Mouse (Mus musculus) liver, embryonic 15.5 days (tissue): ENCODE measurements around the gene Cdsn. TPM values are rescaled to one million over a fixed set of nuclear protein-coding genes. Genes with fewer than 3 reads are reported as not detected.

Source experiments
- ATAC-seq: fragments of 200-750 bp; cut with Nextera tagmentation; 2 replicates; pipeline ENCODE4 v1.8.0; 2017; ENCODE audit warnings: moderate number of reproducible peaks, mild to moderate bottlenecking, moderate library complexity; ENCODE audit not compliant: insufficient read depth
- H3K27ac ChIP-seq: fragments of 300-500 bp; sonication (generic); replicated peaks from 2 replicates; pipeline ENCODE4 v1.5.1; 2015; ENCODE audit warnings: mild to moderate bottlenecking, inconsistent platforms
- H3K27me3 ChIP-seq: fragments of 300-500 bp; sonication (generic); 2 replicates; pipeline ENCODE4 v1.6.1; 2015; ENCODE audit warnings: mild to moderate bottlenecking, inconsistent platforms
- H3K36me3 ChIP-seq: fragments of 300-500 bp; sonication (generic); replicated peaks from 2 replicates; pipeline ENCODE4 v1.6.1; 2015; ENCODE audit warnings: moderate library complexity, mild to moderate bottlenecking, inconsistent platforms
- H3K4me1 ChIP-seq: fragments of 300-500 bp; sonication (generic); replicated peaks from 2 replicates; pipeline ENCODE4 v1.6.1; 2015; ENCODE audit warnings: inconsistent platforms
- H3K4me2 ChIP-seq: fragments of 300-500 bp; sonication (generic); 2 replicates; pipeline ENCODE4 v1.6.1; 2015; ENCODE audit warnings: moderate library complexity, mild to moderate bottlenecking, inconsistent platforms
- H3K4me3 ChIP-seq: fragments of 300-500 bp; sonication (generic); replicated peaks from 2 replicates; pipeline ENCODE4 v1.5.1; 2015; ENCODE audit warnings: mild to moderate bottlenecking, inconsistent platforms
- H3K9ac ChIP-seq: fragments of 300-500 bp; sonication (generic); 2 replicates; pipeline ENCODE4 v1.6.1; 2015; ENCODE audit warnings: moderate library complexity, mild to moderate bottlenecking, inconsistent platforms
- H3K9me3 ChIP-seq: fragments of 300-500 bp; sonication (generic); replicated peaks from 2 replicates; pipeline ENCODE4 v1.6.1; 2016; ENCODE audit warnings: inconsistent platforms
- WGBS: fragments of 180-500 bp; shearing (Covaris S2); methylation state at CpG from one replicate; pipeline ENCODE4 v1.1.7; 2015; ENCODE audit warnings: mixed read lengths; ENCODE audit not compliant: insufficient replicate concordance; 5-methylcytosine and 5-hydroxymethylcytosine counted together
- polyA plus RNA-seq: library from polyadenylated mRNA; unstranded; fragments of >200 nt; fragmentation: Nextera tagmentation; extraction: Ambion mirVana; gene quantifications from 2 replicates; pipeline ENCODE4 v1.2.1, GENCODE M21; 2015

Gene Cdsn
- polyA plus RNA-seq, 1 experiment from 2014 or later, result 0.03 TPM

DNA sequence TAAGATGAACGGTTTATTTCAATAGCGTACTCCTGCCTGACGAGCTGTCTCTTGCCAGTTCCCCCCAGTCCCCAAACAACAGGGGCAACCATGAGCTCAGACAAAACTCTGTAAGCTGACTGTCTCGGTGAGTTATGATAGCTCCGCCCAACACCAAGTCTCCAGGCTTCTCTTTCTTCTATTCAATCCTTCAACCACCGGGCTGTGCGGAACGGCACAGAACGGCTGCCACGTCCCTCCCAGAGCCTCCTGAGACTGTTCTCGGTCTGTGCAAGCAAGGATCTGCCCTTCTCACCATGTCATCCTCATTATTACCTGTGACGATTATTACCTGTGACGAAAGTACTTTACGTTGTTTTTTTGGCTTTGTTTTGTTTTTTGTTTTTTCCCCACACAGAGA, 18.9 kb downstream of the Cdsn start:
- Histone ChIP-seq H3K9ac (no peak overlapping the region), H3K27me3 (peaks cover 45% of the 10 kb centered on the region), H3K36me3 (no peaks in the 10 kb centered on the region), H3K27ac (no peak overlapping the region), H3K4me2 (no peak overlapping the region), H3K4me1 (no peaks in the 10 kb centered on the region; the same call in 1 of the 2 replicates), H3K4me3 (no peak overlapping the region), H3K9me3 (no peaks in the 10 kb centered on the region)
- WGBS, result 70% methylated on average over 14 of the region's 14 CpGs
- ATAC-seq, result no peak

DNA sequence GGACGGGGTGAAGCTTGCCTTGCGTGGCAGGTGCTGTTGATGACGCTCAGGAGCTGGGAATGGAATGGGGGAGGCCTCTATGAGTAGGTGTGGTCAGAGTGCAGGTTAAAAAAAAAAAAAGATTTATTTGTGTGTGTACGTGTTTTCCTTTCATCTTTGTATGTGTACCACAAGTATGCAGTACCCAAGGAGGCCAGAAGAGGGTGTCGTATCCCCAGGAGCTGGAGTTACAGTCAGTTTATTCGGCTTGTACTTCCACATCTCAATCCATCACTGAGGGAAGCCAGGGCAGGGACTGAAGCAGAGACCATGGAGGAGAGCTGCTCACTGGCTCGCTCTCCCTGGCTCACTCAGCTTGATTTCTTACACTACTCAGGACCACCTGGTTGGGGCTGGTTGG, 19.5 kb downstream of the Cdsn start:
- ATAC-seq, result no peak
- H3K27me3 ChIP-seq, result peaks cover 44% of the 10 kb centered on the region
- no peak overlapping the region for H3K4me2 ChIP-seq
- no peak overlapping the region for H3K27ac ChIP-seq
- no peak overlapping the region for H3K9ac ChIP-seq
- H3K9me3 ChIP-seq, result no peaks in the 10 kb centered on the region
- no peaks in the 10 kb centered on the region for H3K36me3 ChIP-seq
- no peaks in the 10 kb centered on the region; the same call in 1 of the 2 replicates for H3K4me1 ChIP-seq
- H3K4me3 ChIP-seq, result no peak overlapping the region
- WGBS, result 82% methylated on average over 7 of the region's 7 CpGs

DNA sequence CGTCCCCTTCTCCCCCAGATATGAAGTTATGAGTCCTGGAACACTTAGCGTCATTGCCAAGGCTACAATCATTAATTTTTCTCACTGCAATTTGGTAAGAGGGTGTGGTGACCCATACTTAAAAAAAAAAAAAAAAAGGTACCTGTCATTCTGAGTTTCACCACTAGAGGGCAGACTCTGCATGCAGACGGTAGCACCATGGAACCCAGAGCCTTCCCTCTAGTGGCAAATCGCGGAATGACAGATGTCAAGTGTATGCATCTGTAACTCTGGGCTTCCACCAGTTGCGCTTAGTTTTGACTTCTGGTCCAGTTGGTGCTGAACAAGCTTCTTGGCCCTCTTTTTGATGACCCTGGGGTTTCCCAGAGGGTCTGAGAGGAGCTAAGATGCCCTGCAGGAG, 26.3 kb downstream of the Cdsn start:
- Histone ChIP-seq H3K4me3 (no peak overlapping the region), H3K27me3 (peaks cover 18% of the 10 kb centered on the region; the same call in 1 of the 2 replicates), H3K9ac (no peak overlapping the region), H3K4me2 (no peak overlapping the region), H3K4me1 (no peaks in the 10 kb centered on the region), H3K9me3 (no peaks in the 10 kb centered on the region), H3K36me3 (no peaks in the 10 kb centered on the region), H3K27ac (no peak overlapping the region)
- 17% methylated on average over 6 of the region's 6 CpGs for WGBS
- ATAC-seq, result no peak

DNA sequence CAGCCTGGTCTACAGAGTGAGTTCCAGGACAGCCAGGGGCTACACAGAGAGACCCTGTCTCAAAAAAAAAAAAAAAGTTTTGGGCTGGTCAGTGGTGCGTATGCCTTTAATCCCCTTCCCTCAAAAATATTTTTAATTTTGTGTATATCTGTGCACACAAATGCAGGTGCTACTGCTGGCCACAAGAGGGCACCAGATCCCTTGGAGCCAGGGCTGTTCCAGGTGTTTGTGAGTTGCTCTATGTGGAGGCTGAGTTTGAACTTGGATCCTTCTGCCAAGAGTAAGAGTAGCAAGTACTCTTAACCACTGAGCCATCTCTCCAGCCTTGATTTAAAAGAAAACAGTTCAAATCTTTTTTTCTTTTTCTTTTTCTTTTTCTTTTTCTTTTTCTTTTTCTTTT, 31.0 kb downstream of the Cdsn start:
- Histone ChIP-seq H3K27ac (no peak overlapping the region), H3K27me3 (0 out of 2 replicates have a peak, but pooled peaks cover 3% of the 10 kb centered on the region), H3K9me3 (no peaks in the 10 kb centered on the region), H3K4me2 (no peak overlapping the region), H3K36me3 (no peaks in the 10 kb centered on the region), H3K9ac (no peak overlapping the region), H3K4me1 (no peaks in the 10 kb centered on the region), H3K4me3 (no peak overlapping the region)
- ATAC-seq, result no peak
- 86% methylated on average over 1 of the region's 1 CpGs for WGBS

DNA sequence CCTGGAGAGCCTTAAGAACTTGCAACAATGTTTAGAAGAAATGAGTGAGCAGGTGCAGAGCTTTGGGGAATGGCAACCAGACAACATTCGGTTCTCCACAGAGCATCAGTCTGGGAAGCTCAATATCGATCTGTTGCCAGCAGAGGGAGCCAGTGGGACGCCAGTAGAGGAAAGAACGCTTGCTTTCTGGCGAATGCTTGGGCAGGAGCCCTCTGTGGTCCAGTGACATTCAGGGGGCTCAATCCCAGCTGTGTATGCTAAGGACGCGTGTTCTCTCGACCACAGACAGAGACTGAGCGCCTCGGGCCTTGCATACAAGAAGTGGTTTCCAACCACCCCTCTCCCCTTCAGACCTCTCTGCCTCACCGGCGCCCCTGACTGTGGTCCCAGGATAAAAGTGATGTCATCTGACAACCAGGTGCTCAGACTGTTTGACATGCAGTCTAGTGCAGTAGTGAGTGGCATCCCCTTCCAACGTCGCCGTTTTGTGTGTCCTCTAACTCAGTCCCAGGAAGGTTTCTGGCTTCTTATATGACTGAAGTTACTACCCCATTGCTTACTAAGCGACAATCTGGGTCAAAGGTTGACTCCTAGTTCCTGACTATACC, 32.5 kb downstream of the Cdsn start:
- H3K4me3 ChIP-seq, result no peak overlapping the region
- no peaks in the 10 kb centered on the region for H3K9me3 ChIP-seq
- H3K27ac ChIP-seq, result no peak overlapping the region
- 15% methylated on average over 16 of the region's 16 CpGs for WGBS
- H3K4me2 ChIP-seq, result no peak overlapping the region
- no peaks in the 10 kb centered on the region for H3K4me1 ChIP-seq
- no peak overlapping the region for H3K9ac ChIP-seq
- no peak for ATAC-seq
- H3K36me3 ChIP-seq, result no peaks in the 10 kb centered on the region
- H3K27me3 ChIP-seq, result 0 out of 2 replicates have a peak, but pooled peaks cover 3% of the 10 kb centered on the region

DNA sequence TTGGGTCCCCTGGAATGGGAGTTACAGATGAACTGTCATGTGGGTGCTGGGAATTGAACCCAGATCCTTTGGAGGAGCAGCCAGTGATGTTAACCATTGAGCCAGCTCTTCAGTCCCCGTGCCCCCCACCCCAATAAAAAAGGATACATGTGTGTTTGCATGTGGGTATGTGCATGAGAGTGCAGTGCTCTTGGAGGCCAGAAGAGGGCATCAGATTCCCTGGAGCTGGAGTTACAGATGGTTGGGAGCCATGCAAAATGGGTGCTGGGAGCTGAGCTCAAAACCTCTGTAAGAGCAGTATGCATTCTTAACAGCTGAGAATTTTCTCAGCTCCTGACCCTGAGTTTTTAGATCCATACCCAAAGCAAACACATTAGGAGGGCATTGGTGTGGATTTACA, 35.4 kb downstream of the Cdsn start:
- Histone ChIP-seq H3K9me3 (no peaks in the 10 kb centered on the region), H3K4me3 (no peak overlapping the region), H3K36me3 (no peaks in the 10 kb centered on the region), H3K27me3 (peaks cover 5% of the 10 kb centered on the region; the same call in 1 of the 2 replicates), H3K4me2 (no peak overlapping the region), H3K9ac (no peak overlapping the region), H3K4me1 (no peaks in the 10 kb centered on the region), H3K27ac (no peak overlapping the region)
- 31% methylated on average over 1 of the region's 1 CpGs for WGBS
- ATAC-seq, result no peak

DNA sequence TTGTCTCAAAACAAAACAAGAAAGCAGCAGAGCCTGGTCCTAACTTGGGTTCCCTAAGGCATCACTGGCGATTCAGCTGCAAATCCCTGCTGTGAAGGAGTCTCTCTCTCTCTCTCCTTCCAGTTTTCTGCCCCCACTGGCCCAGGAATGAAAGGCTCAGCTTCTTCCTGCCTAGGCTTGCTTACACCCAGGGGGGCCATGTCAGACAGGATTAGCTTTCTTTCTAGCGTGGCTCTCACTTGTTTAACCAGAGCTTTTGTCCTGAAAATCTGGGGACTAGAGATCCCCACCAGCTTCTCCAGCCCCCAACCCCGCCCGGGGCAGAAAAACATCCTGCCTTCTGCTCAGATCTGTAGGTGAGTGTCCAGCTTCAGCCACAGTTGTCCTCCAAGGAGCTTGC, 36.5 kb downstream of the Cdsn start:
- Histone ChIP-seq H3K9ac (no peak overlapping the region), H3K4me3 (no peak overlapping the region), H3K27me3 (peaks cover 6% of the 10 kb centered on the region; the same call in 1 of the 2 replicates), H3K4me2 (no peak overlapping the region), H3K27ac (no peak overlapping the region), H3K9me3 (no peaks in the 10 kb centered on the region), H3K4me1 (no peaks in the 10 kb centered on the region), H3K36me3 (no peaks in the 10 kb centered on the region)
- WGBS, result 33% methylated on average over 4 of the region's 4 CpGs
- no peak for ATAC-seq

DNA sequence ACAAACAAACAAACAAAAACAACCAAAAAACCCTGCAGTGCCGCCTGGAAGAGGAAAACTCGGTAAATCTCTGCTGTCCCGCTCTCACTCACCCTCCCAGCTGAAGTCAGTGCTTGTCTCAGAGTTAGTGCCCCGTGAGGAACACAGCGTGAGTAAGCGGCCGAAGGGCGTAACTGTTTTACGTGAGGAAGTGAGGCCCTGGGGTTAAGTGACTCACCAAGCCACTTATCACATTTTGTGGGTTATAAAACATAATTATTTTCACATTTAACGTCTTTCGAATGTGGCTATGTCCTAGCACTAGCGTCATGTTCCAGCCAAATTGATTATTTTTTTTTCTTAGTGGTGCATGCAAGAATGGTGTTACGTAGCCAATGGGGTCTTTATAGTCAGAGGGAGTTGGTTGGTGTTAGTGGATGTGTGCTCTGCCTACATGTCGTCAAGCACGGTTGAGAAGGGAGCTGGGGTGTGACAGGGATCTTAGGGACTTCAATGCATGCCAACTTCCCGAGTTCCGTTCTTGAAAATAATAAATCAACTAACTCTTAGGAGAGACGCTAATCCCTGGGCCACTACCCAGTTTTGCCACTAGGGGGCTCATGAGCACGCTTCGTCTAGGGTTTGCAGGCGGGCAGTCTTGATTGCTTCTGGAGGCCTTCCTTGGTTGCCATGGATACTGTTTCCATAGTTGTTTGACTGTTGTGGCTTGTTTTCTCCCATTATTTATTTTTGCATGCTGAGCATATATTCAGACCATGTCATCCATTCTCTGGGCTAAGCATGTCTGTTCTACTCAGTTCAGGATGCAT, 38.7 kb downstream of the Cdsn start:
- no peak overlapping the region for H3K27ac ChIP-seq
- no peak overlapping the region for H3K4me2 ChIP-seq
- no peaks in the 10 kb centered on the region for H3K9me3 ChIP-seq
- 43% methylated on average over 21 of the region's 21 CpGs for WGBS
- H3K27me3 ChIP-seq, result peaks cover 3% of the 10 kb centered on the region; the same call in 1 of the 2 replicates
- no peak for ATAC-seq
- no peaks in the 10 kb centered on the region for H3K4me1 ChIP-seq
- H3K4me3 ChIP-seq, result no peak overlapping the region
- H3K36me3 ChIP-seq, result no peaks in the 10 kb centered on the region
- H3K9ac ChIP-seq, result no peak overlapping the region

DNA sequence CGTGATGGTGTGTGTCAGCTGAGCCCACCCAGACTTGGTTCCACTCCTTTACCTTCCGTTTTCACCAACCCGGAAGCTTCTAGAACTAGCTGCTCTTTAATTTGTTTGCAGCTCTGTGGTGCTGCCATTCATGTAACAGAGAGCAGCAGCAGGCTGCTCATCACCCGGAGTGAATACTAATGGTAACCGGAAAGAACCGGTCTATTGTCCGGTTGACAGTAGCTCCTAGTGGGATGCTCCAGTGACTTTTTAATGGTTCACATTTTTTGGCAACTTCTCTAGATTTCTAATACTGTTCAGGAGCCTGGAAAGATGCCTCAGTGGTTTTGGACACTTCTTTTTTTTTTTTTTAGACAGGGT, 39.3 kb downstream of the Cdsn start:
- Histone ChIP-seq H3K36me3 (no peaks in the 10 kb centered on the region), H3K9me3 (no peaks in the 10 kb centered on the region), H3K27me3 (peaks cover 3% of the 10 kb centered on the region; the same call in 1 of the 2 replicates), H3K4me1 (no peaks in the 10 kb centered on the region), H3K9ac (no peak overlapping the region), H3K27ac (no peak overlapping the region), H3K4me2 (no peak overlapping the region), H3K4me3 (no peak overlapping the region)
- WGBS, result 83% methylated on average over 7 of the region's 7 CpGs
- no peak for ATAC-seq

DNA sequence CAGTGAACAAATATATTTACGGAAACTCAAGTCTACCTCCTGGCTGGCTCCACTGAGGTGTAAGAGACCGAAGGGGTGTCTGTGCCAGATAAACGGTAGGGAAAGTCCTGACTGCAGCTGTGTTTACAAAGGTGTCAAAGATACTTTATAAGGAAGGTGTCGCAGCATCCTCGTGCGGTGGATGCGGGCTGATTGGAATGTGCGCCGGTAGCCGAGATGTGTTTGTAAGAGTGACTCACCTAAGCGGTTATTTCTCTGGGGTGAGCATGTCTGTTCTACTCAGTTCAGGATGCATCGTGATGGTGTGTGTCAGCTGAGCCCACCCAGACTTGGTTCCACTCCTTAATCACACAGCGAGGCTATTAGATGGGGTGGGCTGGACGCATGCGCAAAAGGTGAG, 39.8 kb downstream of the Cdsn start:
- no peak overlapping the region for H3K9ac ChIP-seq
- no peak overlapping the region for H3K4me2 ChIP-seq
- no peaks in the 10 kb centered on the region for H3K9me3 ChIP-seq
- peaks cover 3% of the 10 kb centered on the region; the same call in 1 of the 2 replicates for H3K27me3 ChIP-seq
- 79% methylated on average over 15 of the region's 15 CpGs for WGBS
- H3K27ac ChIP-seq, result no peak overlapping the region
- ATAC-seq, result no peak
- no peaks in the 10 kb centered on the region for H3K4me1 ChIP-seq
- no peaks in the 10 kb centered on the region for H3K36me3 ChIP-seq
- H3K4me3 ChIP-seq, result no peak overlapping the region

DNA sequence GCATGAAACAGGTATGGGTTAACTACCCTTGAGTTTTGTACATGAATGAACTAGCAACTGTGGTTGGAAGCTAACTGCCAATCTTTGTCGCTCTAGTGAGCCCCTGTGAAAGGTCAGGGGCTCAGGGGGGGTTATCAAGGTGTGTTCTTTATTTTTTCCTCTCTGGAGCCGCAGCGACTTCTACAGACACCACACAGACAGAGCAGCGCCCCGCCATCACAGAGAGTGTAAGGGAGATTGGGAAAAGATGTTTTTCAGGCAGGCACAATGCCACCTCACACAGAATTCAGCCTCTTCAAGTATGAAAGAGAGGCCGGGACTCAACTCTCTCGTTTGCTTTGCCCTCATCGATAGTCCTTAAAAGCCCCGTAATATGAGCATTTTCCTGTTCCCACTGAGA, 40.2 kb downstream of the Cdsn start:
- Histone ChIP-seq H3K4me3 (no peak overlapping the region), H3K9me3 (no peaks in the 10 kb centered on the region), H3K27me3 (peaks cover 3% of the 10 kb centered on the region; the same call in 1 of the 2 replicates), H3K4me2 (no peak overlapping the region), H3K4me1 (no peaks in the 10 kb centered on the region), H3K9ac (no peak overlapping the region), H3K36me3 (no peaks in the 10 kb centered on the region), H3K27ac (no peak overlapping the region)
- WGBS, result 73% methylated on average over 9 of the region's 9 CpGs
- ATAC-seq, result no peak
